Mouse (Mus musculus) c-Kit-negative CD71-positive TER-119-positive erythroid progenitor cells, embryonic 14.5 days (primary cell): Measurements from ENCODE around the gene Robo3.

ENCODE experiments used
- DNase-seq: peaks from one replicate; pipeline ENCODE4 v3.0.0-alpha.2; 2013; ENCODE audit warnings: low read depth, low spot score

Robo3 gene

DNA sequence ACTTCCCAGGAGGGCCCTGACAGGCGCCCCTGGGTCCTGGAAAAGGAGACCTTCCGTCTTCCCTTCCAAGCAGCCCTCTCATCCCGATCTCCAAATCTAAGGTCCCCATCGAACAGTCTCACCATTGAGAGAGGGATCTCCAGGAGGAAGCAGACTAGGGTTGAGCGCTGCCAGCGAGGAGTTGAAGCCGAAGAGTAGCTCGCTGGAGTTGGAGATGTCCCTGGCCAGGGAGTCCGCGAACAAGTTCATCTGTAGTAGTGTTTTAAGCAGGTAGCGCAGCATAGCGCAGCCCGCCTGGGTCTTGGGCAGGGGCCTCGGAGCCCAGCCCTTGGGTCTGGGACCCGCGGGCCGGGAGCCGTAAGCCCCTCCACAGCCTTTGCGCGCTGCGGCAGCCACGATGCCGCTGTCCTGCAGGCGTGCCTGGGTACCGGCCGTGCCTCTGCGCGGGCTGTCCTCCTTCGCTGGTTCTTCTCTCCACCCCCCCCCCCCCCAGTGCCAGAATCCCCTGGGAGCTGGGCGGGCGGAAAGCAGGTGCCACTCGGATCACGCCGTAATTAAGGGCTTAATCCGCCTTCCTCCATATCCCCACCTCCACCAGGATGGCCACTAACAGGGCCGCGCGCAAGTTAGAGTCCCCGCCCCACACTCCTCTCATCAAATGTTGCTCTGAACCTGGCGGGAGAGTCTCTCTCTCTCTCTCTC, at the start of gene Robo3:
Robo3 (minus strand) TSS at position 527 of the 702 bp plus-strand sequence.
- no peak for DNase-seq

DNA sequence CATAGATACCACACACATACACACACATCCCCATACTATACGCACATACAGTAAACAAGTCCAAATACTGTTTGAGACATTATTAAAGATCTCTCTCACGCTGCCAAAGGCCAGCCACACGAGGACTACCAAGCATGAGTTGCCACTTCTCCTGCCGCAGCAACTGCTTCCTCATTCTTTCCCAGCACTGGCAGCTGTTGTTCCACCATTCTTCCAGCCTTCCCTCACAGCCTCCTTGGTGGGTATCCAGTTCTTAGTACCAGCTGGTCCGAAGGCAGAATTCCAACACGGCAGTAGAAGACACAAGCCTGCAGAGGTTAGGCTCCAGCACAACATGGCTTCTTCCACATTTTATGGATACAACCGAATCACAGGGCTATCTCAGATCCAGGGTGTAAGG, 41.9 kb upstream of the Robo3 start:
- no peak for DNase-seq

DNA sequence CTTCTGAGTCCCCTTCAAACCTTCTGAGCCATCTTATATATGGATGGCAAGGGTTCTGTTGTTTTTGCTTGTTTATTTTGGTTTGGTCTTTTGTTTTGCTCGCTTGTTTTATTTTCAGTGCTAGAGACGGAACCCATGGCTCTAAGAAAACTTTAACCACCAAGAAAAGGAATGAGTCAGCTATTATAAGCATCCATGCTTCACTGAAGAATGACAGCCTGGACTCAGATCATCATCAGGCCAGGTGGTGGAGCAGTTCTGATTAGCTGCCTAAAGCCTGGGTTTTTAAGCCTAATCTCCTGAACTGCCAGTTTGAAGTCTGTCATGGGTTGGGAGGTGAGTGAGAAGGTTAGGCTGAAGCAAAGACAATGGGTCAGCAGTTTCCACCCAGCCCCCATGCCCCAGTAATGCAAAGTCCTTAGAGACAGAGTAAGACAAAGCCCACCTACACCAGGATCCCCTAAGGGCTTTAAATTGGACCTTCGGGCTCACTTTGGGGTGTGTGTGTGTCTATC, 40.6 kb upstream of the Robo3 start:
- no peak for DNase-seq

DNA sequence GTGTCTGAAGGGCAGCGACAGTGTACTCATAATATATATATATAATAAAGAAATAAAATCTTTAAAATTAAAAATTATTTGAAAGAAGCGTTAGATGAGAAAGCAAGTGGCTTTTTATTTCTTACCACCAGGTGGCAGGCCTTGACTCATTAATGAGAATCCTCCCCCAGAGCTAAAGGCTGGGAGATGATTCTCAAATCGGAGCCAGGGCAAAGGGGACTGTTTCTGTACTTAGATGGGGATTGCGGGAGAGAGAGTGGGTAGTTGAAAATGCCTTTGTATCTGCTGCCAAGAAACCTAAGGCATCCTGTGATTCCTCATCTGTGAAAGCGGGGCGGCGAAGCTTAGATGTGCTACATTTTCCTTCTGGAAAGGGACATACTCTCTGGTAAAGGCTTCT, 29.7 kb upstream of the Robo3 start:
- DNase-seq, result no peak

DNA sequence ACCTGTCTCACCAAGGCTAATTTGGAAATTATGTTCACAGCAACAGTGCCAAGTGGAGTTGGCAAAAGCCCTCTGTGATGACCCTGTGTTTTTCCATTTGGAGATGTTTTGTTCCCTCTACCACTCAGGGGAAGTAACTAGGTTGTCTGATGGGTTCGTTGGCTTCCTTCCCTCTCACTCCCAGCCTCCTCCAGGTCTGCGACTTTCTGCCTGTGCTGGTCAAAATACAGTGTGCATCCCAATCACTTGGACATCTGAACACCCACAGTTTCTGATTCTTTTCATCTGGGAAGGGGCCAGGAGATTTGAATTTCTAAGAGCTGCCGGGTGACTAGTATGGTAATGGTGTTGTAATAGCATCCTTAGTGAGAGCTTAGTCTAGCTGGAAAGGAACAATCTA, 28.5 kb upstream of the Robo3 start:
- DNase-seq, result no peak

DNA sequence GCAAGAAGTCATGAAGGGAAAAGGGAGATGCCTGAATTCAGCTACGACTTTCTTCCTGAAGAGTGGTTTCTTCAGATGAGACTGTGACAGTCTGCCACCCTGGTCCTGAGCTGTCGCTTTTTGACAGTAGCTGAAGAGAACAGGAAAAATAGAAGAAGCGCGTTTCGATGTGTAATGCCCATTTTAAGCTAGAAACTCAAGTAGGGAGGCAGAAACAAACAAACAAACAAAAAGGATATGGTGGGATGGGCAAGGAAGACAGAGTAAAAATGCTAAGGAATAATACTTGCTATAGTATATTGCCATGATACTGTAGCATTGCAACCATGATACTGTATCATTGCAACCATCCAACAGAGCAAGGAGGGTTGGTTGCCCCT, 27.9 kb upstream of the Robo3 start:
- DNase-seq, result no peak

DNA sequence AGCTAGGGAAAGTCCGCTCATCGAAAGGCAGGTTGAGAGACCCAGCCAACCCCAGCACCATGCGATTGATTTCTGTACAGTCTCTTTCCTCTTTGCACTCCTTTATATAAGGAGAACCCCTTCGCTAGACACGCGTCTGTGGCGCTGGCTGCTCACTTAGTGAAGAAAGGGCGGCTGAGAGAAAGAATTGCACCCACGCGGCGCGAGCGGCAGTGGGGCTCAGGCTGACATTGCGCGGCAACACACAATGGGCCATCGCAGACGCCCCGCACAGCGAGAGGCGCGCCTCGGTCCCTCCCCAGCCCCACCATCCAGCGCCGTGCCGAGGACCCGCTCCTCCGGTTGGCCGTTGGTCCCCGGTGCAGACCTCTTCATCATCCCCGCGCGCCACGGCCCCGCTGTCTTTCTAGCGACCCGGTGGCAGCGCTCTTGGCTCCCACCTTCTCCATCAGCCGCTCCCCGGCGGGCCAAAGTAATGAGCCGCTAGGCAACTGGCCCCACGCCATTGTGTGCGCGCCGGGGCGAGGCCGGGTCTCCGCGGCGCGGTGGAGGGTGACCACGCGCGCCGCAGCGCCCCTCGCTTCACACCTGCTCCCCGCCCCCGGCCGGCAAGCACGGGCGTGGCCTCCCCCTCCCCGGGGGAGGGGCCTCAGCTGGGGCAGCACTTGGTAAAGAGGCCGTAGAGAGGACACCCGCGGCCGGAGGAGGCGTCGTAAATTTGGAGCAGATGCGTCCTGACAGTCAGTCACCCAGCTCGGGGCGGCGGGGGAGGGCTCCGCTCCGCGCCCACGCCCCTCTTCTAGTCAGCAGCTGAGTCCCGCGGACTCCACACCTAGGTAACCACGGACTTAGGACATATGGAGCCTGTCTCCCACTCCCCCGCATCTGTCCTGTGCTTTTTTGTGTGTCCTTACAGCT, 27.3 kb upstream of the Robo3 start:
- no peak for DNase-seq

DNA sequence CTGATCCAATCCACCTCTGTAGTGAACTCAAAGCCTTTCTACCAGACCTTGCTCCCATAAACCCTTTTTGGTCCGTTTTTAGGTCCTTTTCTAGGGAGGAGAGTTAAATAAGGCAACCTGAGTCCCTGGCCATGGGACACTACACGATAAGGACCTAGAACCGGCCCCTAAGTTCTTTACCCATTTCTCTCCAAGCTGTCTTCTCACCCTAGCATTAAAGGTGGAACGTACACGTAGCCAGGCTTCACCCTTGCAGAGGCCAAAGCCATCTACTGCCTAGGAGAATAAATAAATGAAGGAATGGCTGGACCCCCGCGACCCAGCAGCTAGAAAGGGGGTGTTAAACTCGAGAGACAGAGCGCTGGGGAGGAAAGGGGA, 26.6 kb upstream of the Robo3 start:
- no peak for DNase-seq

DNA sequence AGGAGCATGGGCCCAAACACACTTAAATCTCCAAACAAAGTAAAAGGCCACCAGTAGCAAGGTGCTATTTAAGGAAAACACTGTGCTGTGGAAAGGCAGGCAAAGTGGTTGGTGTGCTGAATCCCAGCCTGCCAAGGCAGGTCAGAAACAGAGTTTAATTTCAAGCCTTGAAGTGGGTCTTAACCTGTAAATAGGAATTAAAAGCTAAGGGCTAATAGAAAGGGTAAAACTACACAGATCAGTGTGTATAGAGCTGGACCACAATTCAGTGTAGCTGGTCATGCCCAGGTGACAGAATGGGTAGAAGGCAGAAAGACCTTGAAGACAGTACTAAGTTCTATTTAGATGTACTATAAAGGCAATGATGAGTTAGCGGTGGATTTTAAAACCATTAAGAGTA, 24.1 kb upstream of the Robo3 start:
- no peak for DNase-seq

DNA sequence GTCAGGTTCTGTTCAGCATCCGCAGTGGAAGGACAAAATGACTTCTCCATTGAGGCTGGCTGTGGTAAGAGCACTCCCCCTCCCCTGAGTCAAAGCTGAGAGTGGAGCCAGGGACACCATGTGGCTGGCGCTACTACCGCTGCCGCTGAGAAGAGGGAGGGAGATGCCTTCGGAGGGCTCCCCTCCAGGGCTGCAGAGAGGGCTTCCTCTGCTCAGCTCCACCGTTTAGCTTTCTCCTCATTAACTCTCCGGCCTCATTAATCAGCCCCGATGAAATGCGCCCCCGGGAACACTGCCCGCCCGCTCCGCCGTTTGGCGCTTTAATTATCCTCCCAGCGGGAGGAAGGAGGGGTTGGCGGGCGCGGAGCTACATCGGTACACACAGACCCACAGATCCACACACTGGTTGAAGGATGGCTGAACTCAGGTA, 23.4 kb upstream of the Robo3 start:
- DNase-seq, result no peak

DNA sequence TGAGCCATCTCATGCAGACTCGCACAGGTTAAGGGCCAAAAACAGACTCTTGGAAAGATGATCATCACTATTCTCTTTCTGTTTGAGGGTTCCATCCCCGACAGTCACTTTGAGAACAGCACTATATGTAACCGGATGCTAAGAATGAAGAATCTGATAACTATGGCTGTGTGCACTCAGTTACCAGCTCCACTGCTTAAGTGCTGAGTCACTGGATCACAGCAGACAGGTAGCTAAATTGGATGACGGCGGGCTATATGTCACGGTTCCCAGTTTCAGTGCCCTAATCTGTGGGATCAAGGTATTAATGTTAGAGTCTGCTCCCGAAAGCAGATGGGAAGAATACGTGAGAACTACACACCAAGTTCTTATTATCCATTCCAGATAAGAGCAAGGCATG, 22.8 kb upstream of the Robo3 start:
- no peak for DNase-seq

DNA sequence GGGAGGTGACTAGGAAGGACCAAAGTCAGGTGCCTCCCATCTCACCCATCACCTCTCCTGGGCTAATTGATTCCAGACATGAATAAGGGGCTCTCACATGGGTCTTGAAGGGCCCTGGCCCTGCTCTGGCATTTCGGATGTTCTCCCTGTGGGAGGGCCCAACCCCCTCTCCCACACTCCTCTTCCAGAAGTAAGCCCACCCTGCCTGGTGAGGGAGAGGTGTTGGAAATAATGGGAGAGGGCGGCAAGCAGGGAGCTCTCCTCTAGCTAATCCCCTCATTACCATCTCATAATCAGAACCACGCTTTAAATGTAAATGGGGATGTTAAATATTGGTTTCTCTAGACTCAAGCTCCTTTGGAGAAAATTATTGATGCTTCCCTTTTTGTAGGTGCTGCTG, 21.9 kb upstream of the Robo3 start:
- DNase-seq, result no peak

DNA sequence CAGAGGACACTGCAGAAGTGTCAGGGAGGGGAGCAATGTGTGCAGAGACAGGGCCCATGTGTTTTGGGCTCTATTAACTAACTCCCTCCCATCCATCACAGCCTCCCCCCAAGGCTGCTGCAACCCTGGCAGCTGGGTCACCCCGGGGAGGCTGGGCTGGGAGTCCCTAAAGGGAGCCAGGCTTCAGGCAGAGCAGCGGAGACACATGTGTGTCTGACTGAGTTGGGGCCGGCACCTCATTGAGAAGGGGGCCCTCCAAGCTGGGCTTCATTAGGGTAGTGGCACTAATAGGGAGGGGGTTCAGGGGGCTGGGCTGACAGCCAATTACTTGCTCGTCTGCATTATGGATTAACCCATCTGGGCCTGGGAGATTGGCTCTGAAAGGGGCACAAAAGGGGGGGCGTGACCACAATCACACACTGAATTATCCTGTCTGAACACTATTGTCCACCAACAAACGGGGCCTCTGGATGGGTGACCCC, 21.0 kb upstream of the Robo3 start:
- no peak for DNase-seq

DNA sequence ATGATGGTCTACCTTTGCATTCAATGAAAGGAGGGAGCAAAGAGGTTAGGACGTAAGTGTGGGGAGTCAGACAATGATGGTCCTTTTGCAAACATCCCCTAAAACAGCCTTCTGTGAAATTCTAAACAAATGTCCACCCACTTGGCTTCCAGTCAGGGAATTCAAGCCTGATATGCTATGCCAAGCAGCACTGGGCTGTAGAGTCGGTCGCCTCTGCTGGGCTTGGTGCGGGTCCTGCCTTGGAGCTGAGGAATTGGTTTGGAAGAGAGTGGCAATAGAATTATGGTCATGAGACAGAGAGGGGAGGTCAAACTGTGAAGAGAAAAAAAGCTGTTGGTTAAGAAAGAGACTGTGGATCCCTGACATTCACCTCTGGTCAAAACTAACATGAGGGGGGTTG, 20.3 kb upstream of the Robo3 start:
- no peak for DNase-seq

DNA sequence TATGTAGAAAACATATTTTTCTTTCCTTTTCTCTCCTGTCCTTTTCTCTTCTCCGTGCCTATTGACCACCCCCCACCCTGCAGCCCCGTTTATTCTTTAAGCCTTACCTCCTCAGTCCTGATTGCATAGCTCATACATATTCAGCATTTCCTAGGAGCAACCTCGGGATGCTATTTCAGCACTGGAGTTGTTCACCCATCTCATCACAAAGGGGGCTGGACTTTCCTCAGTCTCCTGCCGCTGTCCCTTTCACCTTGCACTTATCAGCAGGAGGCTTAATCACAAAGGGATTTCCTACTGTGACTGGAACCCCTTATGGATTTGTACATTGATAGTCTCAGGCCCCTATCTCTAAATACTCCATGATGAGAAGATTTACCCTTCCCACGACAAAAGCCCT, 19.4 kb upstream of the Robo3 start:
- no peak for DNase-seq

DNA sequence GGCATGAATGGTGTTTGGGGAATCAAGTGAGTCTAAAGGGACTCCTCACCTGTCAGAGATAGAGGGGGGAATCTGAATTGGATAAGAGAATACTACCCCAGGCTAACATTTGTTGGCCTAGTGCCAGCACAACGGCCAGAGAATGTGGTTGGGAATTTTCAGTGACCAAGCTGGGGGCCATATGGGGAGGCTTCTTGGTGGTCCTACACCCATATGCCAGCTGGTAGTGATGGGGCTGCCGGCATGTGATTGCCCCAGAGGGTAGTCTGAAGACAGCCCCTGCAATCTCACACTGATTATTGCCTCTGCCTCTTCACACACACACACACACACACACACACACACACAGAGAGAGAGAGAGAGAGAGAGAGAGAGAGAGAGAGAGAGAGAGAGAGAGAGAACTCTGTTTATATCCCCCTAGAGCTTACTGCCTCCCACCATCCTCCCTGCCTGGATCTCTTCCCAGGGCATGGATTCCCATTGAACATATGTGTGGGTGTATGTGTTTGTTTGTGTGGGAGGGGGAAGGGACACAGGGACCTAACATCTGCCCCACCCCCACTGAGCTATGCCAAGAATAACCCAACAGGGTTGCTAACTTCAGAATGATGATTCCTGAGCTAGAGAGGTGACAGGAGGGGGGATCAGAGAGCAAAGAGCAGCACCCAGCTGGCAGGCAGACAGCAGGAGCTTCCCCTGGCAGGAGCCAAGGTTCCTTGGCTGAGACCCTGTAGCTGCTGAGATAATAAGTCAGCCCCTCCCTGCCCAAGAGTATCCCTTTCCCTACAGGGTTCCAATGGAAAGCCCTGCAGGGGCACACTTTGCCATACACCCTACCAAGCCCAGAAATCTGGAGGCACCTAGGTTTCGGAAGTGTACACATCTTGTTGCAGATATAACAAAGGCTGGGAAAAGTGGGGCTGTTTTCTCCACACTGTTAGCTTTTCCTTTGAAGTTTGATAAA, 5.0 kb upstream of the Robo3 start:
- no peak for DNase-seq

DNA sequence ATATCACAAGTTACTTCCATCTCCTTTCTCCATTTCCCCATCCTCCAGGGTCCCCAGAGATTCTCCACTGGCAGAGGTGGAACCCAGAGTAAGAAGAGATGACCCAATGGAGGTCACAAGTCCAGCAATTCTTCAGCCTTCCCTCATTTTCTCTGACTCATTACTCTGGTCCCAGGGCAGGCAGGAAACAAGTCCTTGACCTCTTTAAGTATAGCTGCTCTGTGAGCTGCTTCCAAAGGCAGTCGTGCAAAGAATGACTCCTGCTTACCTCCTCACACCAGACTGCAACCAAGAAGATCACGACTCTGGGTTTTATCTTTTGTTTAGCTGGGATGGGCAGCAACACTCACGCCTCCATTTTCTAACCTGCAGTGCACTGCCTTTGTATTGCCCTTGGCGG, 2.6 kb upstream of the Robo3 start:
- DNase-seq, result no peak

DNA sequence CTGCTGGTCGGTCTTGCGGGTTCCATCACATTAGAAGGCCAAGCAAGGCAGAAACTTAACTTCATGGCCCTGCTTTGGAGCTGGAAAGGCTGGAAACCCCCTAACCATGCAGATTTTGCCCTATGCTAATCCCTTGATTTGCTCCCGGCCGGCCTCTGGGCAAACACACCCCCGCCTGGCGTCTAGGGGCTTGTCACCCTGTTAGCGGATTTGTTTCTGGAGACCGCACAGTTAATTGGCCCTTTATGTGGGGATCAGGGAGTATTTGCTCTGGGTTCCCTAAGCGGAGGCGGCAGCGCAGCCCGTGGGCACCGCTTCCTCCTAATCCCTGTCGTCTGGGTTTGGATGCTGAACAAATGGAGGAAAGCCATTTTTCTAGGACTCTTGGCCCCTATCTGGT, 1.9 kb upstream of the Robo3 start:
- no peak for DNase-seq

DNA sequence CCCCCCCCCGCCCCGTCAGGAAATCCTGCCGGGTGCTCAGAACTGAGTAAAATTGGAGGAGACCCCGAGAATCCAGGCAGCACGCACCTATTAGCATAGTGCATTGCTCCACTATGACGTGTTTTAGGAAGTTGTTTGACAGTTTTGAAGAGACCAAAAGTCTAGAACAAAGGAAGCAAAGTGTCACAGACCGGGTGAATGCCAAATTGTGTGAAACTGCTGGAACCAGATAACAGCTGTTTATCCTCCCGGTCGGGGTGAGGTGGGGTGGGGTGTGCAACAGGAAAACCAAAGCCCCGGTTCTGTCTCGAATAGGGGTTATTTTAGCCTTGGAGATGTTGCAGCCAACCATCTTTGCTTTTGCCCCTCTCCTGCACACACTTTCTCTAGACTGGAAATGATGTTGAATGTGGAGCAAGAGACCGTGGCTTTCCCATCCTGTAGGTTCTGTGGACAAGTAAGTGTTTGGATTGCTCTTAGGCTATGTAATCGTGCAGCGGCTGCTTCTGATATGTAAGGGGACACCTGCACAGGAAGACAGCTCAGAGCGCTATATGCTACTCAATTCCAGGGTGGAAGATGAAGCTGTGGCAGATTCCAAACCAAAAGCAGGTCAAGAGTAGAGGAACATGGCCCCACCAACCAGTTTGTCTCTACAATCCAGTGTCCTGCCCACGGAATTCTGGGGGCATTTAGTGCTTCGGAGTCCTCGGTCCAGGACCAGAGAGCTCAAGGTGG, 946 bp upstream of the Robo3 start:
- DNase-seq, result no peak

DNA sequence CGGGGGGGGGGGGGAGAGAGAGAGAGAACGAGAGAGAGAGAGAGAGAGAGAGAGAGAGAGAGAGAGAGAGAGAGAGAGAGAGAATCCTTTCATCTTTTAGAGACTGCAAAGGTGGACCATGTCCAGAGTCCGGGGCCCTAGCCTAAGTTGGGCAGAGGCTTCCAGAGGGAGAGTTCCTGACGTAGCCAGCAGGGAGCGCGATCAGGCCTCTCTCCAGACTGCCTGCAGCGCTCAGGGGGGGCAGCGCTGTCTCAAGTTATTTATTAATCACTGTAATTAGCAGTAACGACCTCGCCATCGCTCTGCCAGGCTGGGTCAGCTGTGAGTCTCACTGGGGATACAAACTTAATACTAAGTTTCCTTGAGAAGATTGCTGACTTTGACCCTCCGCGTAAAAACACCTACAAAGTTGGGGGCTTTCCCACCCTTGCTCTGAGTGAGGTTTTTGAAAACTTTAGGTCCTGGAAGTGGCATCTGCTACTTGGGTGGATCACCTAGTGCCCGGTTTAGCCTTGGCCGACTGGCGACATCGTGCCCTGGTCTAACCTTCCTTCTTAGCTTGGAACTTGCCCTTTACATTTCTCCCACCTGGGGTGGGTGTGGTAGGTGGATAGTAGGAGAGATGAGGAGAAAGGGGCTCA, 900 bp downstream of the Robo3 start:
- DNase-seq, result no peak
